Mouse (Mus musculus) embryonic stem cell, embryonic (primary cell): ENCODE results near the gene Prkg1.
"Not testable (repeated sequence)": the region's sequence is repeated elsewhere in the genome, so short reads cannot be mapped to it uniquely, and the experiment has no call there.

Experiments used
- CTCF ChIA-PET, 4 experiments: fragments of 300-600 bp in 2 of 4; fragments of 350-600 bp in 2 of 4; sonication (Branson Sonifier 250); formaldehyde crosslinking; loops; one replicate each; lab custom pipeline; 2022; ENCODE audit warnings: inconsistent platforms in 2 of 4; lab: Charles Lee
- POLR2A ChIA-PET, 4 experiments: fragments of 300-600 bp in 2 of 4; fragments of 350-600 bp in 2 of 4; sonication (Branson Sonifier 250); formaldehyde crosslinking; loops; one replicate each; lab custom pipeline; 2022; ENCODE audit warnings: antibody characterized with exemption in 4 of 4, inconsistent platforms in 1 of 4; lab: Charles Lee

Prkg1 gene

DNA sequence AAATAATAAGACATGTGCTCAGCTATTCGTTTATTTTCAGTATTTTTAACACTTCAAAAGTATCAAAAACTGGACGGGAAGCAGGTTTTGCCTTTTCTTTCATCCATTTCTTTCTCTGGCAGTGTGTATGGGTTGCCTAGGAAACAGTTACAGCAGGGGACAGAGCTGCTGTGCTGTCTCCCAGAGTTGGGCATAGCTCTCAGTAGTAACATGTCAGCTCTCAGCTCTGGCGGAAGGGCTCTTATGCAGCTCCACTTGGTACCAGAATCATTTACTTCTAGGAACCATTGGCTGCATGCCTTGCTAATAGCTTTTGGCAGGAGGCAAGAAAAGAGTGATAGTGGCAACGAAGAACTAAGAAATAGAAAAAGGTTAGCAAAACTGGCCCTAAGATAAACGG is 381.0 kb downstream of the Prkg1 start:
- POLR2A ChIA-PET, result no interaction called here

DNA sequence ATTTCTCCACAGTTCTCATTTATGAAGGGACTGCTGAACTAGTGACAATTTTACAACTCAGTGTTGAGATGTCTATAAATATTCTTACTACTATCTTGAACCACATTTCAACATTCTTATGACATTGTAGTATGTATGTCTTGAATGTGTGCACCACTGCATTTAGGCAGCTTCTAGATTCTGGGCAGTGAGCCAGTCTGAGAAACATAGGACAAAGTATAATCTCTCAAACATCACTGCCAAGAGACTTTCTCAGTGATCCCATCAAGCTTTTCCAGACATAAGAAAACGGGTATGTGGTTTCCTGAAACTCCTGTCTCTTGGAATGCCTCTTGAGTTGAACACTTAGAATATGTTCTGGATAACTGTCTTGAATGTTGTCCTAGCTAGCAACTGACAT is 394.7 kb downstream of the Prkg1 start:
- ChIA-PET CTCF (no interaction called here), POLR2A (no interaction called here)

More for the DNA sequence above, 381.0 kb downstream of the Prkg1 start:
- CTCF ChIA-PET, result no interaction called here

DNA sequence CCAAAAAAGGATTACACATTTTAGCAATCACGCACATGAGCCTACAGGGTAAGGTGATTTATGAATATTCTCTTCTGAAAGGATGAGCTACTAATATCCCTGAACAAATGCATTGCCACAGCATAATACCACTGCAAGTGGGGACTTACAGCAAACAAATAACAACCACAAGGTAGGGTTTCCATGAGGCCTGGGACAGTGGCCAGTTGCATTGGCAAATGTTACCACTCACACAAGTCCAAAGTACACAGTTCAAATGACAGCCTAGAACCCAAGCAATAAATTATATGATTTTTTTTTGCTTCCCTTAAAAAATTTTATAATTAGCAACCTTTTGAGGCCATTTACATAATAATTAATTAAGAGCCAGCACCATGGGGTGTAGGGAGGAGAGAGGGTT is 395.7 kb downstream of the Prkg1 start:
- POLR2A ChIA-PET, result no interaction called here
- CTCF ChIA-PET, result no interaction called here

DNA sequence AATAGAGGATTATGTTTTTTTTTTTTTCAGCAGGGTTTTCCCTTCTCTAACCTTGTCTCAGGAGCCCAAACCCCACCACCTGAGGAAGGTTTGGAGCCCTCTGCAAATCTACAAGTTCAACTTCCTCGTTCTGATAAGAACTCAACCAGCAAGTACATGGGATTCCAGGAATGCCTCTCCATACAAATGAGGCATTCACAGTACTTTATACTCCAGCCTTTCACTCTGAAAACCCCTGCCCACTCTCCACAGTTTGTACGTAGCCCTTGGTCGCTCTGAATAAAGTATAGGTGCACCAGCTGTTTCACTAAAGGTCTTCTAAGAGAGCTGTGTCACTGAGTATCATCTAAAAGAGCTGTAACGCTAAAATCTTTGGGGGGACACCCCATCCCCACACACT is 402.8 kb downstream of the Prkg1 start:
- POLR2A ChIA-PET, result no interaction called here

DNA sequence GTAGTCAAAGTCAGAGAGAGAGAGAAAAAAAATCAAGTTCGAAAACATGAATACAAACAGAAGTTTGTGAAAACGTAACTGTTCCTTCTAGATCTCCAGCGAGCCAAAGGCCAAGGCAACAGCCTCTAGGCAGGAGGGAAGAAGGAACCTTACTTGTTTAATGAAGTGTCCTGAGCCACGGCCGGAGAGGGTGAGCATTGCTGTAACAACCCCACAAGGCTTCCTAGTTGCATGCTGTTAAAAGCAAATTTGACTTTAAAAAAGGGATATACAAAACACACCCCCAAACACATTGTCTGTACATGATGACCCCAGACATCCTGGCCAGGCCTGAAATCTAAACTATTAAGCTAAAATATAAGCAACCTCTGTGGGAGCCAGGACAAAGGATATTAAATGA is 403.3 kb downstream of the Prkg1 start:
- POLR2A ChIA-PET, result no interaction called here

More for the DNA sequence above, 402.8 kb downstream of the Prkg1 start:
- CTCF ChIA-PET, result no interaction called here

DNA sequence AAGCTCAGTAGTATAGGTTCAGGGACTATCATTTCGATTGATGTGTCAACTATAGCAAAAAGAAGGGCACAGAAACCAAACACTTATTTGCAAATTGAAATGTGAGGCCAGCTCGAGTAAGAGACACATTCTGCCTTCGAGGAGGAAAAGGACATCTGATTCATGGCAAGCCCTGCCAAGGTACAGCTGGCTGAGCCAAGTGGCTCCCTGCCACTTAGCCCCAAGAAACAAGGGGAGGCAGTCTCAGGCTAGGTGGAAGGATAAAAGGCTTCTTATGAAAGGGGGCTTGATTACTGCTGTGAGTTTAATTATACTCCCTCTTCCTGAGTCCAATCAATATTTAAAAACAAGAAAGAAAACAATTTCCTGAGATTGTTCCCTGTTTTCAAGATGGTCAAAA is 403.7 kb downstream of the Prkg1 start:
- ChIA-PET POLR2A (no interaction called here), CTCF (interaction anchor here in 1 of 4 experiments (0.5 kb wide), 1 partner anchor 15 kb away, joined by 3 read pairs; no protein-coding TSS in a partner anchor)

More for the DNA sequence above, 403.3 kb downstream of the Prkg1 start:
- CTCF ChIA-PET, result interaction anchor here in 1 of 4 experiments (0.5 kb wide), 1 partner anchor 15 kb away, joined by 3 read pairs; no protein-coding TSS in a partner anchor

DNA sequence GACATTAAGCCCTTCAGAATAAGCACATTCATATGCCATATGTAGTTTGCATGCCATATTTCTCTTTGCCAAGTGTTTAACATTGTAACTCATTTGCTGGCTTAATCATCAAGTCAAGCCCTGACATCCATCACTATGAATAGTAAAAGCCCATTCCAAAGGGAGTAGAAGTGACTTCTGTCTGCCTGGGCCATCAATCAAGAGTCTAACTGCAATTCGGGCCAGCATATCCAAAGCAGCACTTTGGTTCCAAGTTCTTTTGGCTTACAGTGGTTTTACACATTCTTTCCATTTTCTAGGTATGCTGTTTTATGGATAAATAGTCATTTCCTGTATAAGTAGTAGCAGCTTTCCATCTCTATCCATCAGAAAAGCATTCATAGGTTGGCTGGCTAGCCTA is 409.9 kb downstream of the Prkg1 start:
- POLR2A ChIA-PET, result no interaction called here
- CTCF ChIA-PET, result no interaction called here

DNA sequence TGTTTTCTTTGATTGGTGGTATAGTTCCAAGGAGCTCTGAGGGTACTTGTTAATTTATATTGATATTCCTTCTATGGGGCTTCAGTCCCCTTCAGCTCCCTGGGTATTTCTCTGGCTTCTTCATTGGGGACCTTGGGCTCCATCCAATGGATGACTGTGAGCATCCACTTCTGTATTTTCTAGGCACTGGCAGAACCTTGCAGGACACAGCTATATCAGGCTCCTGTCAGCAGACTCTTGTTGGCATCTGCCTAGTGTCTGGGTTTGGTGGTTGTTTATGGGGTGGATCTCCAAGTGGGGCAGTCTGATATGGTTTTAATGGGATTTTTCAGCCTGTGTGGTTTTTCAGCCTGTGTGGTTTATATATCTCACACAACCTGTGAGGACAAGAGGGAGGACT is 412.0 kb downstream of the Prkg1 start:
- CTCF ChIA-PET, POLR2A ChIA-PET: not testable (repeated sequence)

DNA sequence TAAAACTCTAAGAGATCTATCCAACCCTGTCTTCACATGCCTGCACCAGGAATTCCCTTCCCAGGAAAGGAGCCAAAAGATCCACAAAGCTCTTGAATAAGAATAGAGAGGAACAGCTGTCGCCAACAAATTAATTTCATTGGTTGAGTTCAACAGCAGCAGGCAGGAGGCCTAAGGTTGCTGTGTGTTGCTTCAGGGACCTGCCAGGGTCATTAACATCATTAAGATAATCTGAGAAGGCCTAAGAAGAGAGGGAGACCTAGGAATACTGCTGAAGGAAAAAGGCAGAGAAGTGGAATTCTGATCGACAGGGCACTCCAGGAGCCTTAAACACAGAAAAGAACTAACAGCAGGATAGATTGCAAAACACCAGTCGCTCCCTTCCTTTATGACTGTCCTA is 413.0 kb downstream of the Prkg1 start:
- ChIA-PET POLR2A (no interaction called here), CTCF (no interaction called here)

DNA sequence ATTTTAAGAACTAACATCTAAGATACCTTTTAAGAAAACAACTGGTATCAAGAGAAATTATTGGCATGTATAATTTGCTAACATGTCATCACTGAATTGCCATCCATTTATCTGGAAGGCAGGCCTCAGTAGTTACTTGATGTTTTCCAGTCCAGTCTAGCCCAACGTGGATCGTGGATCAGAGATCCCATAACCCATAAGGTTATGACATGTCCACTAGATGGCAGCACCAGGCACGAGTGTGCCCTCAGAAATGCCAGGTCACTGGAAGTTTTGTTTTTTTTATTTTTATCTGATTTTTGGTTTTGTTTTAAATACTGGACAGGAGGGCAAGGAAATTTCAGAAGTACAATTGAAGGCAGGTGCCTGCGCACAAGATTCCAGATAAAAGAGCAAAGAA is 422.7 kb downstream of the Prkg1 start:
- ChIA-PET POLR2A (no interaction called here), CTCF (no interaction called here)

DNA sequence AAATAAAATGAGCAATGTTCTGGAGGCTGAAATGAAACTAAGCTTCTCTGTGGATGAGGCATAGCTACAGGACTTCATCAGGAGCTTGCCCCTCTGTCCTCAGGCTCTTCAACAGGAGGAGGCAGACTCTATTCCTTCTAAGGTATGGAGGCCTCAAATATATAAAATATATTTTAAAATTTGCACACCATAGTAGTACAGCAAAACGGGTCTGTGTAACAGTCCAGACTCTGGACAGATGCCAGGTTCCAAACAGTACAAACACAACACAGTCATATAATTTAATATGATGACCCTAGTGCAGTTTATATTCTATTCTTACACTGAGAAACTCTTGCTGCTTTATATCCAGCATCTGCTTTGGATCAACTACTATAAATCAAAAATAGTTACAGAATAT is 423.9 kb downstream of the Prkg1 start:
- POLR2A ChIA-PET, result no interaction called here

DNA sequence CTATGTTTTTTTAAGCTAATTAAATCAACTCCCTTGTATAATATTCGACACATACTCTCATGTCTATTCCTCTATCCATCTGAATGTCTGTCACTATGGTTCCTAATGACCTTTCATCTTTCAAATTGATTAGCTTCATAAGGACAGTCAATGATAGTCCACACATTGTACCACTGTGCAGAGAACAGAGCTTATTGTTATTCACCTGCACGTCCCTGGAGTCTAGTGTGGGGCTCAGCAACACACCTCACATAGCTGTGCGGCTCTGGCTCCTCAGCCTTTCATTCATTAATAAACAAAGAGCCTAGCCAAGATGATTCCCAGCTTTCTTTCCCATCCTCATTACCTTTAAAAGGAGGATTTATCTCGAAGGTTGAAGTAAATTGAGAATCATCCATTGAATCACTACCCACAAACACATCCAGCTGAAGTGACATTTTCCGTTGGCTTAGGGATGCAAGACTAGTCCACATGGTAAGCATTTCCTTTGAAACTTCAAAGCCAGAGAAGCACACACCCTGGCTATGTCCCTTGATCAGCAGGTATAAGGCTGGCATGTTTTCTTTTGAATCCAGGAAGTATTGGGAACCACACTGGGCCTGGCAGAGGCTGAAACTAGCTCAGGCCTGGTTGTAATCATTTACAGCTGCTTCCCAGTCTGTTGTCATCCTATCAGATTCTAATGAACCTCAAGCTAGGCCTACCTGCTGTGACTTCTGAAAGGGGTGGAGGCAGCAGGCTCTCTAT is 426.3 kb downstream of the Prkg1 start:
- ChIA-PET POLR2A (interaction anchor here in 1 of 4 experiments (0.6 kb wide), 1 partner anchor 421 kb away, joined by 3 read pairs; no protein-coding TSS in a partner anchor), CTCF (interaction anchor here in 2 of 4 experiments (0.5 to 0.6 kb wide), 3 partner anchors 49 to 298 kb away, joined by 3 read pairs; no protein-coding TSS in a partner anchor)

More for the DNA sequence above, 423.9 kb downstream of the Prkg1 start:
- CTCF ChIA-PET, result no interaction called here

DNA sequence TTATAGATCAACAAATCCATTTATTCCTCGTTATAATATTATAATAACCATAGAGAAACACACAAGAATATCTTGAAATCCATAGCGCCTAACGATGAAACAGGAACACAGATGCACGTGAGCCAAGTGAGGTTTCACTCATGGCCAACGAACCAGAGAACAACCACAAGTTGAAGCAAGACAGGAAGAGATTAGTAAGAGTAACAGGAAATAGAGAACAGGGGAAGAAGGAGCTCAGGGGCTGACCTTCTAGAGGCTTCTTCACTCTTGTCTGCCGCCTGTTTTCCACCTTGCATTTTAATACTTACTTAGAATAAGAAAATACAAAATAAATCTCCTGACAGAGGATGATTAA is 427.0 kb downstream of the Prkg1 start:
- ChIA-PET POLR2A (no interaction called here), CTCF (interaction anchor here in 2 of 4 experiments (0.6 kb wide), 2 partner anchors 299 to 428 kb away, joined by 3 to 12 read pairs; no protein-coding TSS in a partner anchor)

DNA sequence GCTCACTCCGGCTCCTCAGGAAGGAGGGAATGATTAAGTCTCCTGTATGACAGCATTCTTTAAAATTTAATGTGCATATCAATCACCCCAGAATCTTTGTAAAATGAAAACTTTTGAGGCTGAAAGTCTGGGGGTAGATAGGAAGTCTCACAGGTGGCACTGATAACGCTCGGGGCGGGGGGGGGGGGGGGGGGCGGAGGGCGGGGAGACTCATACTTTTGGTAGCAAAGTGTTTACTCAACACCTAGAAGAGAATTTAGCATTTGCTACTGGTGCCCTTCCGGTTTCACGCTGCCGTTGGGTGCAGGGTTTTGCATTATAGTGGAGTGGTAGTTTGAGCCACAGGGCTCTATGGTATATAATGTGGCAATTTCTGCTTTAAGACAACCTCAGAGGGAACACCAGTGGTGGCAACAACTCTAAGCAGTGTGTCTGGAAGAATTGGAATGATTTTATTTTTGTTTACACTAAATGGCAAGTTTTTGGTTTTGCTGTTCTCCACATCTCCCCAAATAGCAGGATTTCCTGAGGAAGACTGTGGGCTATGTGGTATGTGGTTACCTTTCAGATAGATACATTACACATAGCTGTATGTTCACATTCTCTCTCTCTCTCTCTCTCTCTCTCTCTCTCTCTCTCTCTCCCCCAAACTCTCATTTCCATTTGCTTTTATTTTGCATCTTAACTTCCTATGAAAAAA is 427.5 kb downstream of the Prkg1 start:
- POLR2A ChIA-PET, result no interaction called here

DNA sequence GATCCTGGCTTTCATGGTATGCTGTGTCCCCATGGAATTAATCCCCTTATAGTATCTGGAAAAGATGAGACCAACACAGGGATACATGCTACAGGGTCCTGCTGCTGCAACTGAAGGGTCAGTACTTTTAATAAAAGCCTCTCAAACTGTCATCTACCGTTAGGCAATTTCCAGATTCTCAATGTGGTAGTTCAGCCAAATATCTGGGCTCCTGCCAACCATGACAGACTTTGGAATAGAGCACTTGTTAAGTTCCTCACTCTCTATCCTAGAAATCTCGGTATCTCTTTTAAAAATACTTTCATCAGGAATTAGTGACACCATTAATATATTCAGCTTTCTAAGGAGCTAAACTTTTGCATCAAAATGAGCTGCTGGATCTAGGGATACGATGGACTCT is 428.5 kb downstream of the Prkg1 start:
- POLR2A ChIA-PET, result no interaction called here
- CTCF ChIA-PET, result no interaction called here

More for the DNA sequence above, 427.5 kb downstream of the Prkg1 start:
- CTCF ChIA-PET, result interaction anchor here in 1 of 4 experiments (0.6 kb wide), 1 partner anchor 429 kb away, joined by 12 read pairs; no protein-coding TSS in a partner anchor

DNA sequence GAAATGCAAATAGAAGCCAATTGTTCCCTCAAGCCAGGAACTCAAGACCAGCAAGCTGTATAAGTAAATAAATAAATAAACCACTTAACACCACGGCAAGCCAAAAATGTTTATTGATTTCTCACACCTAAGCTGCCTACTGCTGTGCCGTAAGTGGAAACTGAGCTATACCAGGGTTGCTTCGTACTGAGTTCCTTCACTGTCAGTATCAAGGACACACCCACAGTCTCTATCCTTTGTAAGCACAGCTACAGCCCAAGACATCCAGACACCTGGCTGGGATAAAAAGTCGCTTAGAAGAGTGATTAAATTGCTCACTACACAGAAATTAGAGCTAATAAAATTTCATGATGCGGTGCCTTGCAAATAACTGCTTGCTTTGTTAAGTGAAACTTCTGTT is 434.9 kb downstream of the Prkg1 start:
- ChIA-PET CTCF (no interaction called here), POLR2A (no interaction called here)

DNA sequence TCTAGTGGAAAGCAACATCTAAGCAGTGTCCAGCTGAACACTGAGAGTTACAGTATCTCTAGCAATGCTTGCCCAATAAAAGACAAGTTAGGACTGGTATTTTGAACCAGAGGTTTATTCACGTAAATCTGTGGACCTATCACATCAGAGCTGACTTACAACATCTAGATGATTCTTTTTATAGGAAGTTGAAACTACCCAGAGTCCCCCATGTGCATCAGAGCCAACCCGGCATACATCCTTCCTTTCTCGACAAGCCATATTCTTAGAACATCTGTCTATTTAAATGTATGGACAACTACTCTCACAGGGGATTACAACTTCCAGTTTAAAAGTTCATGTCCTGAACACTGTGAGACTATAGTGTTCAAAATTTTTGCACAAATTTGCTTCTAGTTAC is 460.1 kb downstream of the Prkg1 start:
- ChIA-PET POLR2A (no interaction called here), CTCF (no interaction called here)

DNA sequence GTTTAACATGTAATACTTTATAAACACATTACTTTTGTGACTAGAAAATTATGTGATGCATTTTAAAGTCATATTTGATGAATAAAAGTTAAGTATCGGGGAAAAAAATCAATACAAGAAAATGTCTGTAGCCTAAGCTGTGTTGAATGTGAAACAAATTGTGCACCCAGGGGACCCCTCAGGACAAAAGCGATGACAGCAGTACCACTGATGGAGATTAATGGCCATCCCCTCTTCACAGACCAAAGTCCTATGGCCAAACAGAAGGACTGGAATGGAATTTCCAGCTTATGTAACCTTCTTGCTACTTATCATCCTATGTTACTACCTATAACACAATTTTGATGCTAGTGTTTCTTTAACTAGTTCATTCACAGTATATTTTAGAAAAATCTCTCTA is 473.6 kb downstream of the Prkg1 start:
- CTCF ChIA-PET, result interaction anchor here in 1 of 4 experiments (0.5 kb wide), 1 partner anchor 681 kb away, joined by 3 read pairs; no protein-coding TSS in a partner anchor
- POLR2A ChIA-PET, result no interaction called here

DNA sequence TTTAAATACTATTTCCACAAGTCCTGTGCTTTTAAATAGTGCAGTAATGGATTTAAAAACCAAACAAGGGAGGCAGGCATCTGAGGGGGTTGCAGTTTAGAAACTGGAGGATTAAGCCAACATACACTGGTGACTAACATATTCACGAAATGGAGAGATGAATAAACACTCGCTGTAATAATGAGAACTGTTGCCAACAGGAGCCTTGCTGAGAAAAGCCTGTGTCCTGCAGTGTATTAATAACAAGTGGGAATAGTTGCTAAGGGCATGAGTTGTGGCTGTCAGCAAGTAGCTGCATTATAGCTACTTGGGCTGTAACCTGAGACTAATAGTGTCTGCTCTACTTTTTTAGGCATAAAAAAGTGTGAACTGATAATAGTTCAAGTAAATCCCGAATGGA is 480.3 kb downstream of the Prkg1 start:
- POLR2A ChIA-PET, result no interaction called here
- CTCF ChIA-PET, result no interaction called here

DNA sequence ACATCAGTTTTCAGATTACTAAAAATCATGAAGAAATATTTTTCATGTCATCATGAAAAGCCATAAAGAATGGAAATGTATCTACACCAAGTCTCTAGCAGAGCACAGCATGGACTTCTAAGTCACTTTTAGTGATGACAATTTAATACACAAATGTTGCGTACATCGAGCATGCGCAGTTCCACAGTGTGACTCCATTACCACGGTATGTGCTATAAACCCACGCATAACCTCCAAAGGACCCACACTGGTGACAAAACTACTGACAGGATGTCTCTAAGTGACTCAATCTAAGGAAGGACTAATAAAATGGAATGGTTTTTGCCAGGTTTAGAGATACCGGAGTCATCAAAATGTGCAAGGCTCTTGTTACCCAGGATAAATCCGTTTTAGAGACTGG is 480.7 kb downstream of the Prkg1 start:
- CTCF ChIA-PET, result no interaction called here
- POLR2A ChIA-PET, result no interaction called here
